Mouse (Mus musculus) left cerebral cortex, adult 11 months (tissue): ENCODE results near the gene Hmgb1.

ENCODE experiments used
- DNase-seq: peaks from one replicate; pipeline ENCODE4 v3.0.0; 2022; ENCODE audit warnings: low spot score

The Hmgb1 gene

DNA sequence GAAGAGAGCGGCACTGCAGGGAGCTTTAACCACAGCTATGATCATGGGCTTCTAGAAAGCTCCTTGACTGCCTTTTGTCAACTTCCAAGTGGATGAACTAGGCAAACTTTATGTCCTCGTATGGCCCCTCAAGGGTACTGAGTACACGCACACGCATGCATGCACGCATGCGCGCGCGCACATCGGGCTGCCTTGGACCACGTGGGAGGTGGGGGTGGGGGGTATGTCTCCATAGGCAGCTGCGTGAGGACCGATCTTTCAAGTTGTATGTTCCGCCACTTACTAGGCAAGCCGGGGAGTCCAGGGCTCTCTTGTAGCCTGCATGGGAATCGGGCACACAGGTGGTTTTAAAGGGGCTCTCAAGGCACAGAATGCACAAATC lies 163.6 kb downstream of the Hmgb1 start:
- no peak for DNase-seq

DNA sequence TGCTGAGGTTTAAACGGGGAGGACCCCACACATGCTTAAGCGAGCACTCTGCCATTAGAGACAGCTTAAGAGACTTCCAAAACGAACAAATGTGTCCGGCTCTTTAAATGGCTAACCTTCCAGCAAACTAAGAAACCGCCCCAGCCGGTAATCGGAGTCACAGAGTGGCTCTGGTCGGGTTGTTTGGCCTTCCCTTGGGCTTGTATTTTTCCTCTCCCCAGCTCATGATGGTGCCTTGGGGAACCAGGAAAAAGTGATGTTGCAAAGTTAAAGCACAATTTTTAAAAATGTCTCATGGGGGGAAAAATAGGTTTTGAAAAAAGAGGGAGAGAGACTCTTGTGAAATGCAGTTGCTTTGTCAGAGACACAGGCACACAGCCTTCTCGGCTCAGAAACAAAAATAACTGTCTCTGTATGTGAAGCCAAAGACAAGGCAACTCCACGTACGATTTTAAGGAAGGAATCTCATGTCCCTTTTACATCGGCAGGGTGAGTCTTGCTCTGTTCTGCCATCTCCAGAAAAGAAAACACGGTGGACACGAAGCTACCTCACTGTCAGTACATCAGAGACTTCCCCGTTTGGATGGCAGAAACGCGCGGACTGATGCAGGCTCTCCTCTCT lies 164.1 kb downstream of the Hmgb1 start:
- DNase-seq: no peak

DNA sequence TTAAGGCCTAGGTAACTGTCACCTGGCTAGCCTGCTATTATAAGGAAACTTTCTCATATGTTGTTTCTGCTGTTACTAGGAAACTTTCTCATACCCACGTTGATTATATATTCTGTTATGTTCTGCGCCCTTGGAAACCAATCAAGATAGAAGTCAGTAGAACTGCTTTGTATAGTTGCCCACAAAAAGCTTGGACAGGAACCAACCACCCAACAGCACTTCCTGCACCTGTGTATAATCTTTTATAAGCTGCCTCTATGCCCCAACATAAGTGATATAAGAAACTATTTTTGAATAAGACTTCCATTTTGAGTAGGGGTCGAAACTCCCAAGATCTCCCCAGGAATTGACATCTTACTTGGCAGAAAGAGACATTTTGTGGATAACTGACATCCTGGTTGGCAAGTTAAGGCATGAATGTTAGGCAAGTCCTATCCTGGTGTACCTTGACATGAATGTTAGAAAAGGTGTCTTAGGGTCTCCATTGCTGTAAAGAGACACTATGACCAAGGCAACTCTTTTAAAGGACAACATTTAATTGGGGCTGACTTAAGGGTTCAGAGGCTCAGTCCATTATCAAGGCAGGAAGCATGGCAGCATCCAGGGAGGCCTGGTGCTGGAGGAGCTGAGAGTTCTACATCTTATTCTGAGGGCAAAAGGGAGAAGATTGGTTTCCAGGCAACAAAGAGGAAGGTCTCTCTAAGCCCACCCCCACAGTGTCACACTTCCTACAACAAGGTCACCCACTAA lies 166.4 kb downstream of the Hmgb1 start:
- DNase-seq: no peak

DNA sequence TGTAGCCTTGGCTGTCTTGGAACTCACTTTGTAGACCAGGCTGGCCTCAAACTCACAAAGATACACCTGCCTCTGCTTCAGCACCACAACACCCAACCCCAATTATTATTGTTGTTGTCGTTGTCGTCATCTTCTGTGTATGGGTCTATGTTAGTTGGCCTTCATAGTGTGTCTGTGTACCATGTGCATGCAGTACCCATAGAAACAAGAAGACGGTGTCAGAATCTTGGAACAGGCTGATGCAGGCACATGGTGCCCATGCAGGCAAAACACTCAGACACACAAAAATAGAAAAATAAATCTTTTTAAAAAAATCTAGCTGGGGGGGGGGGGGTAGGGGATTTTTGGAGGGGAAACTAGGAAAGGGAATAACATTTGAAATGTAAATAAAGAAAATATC lies 167.1 kb downstream of the Hmgb1 start:
- DNase-seq: no peak

DNA sequence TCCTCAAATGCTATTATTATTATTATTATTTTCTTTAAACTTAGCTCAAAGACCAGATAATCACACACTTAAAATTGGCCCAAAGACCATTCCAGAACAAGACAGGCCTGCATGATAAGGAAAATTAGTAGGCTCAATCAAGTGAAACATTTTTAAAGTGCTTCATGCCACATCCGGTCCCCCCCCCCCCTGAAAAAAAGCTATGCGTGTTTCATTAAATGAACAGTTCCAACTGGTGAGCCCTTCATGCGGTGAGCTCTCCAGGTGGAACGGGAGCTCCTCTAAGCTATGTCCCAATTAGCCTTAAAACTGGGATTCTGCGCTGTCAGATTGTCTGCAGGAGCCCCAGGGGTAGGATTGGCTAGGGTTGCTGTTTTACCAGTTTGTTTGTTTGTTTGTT lies 168.0 kb downstream of the Hmgb1 start:
- no peak for DNase-seq

- no peak for DNase-seq
Observed at GRCm38 (mm10) chr5:149015335-149016201, 168.7 kb downstream of the Hmgb1 start.

DNA sequence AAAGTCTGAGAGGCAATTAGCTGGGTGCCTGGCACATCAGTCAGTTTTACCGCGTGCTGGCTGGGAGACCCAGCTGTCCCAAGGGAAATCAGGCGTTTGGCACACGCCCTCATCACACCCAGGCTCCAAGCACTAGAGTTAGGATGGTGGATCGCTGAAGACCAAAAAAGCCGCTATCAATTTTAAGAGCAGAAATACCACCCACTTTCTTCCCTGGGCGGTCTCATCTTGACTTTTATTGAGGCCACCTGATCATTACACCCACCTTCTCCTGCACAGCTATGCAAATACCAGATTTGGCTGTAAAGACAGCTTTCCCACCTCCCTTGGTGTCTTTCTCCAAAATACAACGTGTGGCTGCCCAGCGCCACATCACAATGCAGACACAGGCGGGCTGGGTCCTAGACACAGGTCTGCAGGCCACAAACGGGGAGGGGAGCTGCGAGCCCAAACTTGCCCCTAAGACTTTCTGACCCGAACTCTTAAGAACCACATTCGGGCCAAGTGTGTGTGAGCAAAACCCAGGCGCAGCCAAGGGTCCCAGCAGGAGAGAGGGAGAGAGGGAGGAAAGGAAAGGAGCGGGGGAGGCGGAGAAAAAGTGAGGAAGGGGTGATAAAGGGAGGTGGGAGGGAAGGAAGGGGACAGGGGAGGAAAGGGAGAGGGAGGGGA lies 169.6 kb downstream of the Hmgb1 start:
- DNase-seq: no peak

- no peak for DNase-seq
Observed at GRCm38 (mm10) chr5:149013817-149014508, 170.3 kb downstream of the Hmgb1 start.

GRCm38 (mm10) chr5:149009111-149009510 lies 175.2 kb downstream of the Hmgb1 start:
- no peak for DNase-seq

DNA sequence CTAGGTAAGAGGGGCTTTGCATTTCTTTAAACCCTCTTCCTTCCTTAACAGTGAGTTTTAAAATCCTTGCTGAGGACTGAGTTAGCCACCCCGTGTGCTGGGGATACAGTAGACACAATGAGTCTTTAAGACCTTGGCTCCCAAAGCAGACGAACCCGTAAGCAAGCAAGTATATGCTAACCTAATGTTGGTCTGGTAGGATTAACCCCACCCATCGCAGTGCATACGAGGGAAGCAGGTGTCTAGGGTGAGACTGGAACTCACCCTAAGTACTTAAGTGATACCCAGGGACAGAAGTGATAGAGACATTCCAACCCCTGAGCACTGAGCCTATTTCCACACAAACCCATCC lies 177.0 kb downstream of the Hmgb1 start:
- DNase-seq: no peak

DNA sequence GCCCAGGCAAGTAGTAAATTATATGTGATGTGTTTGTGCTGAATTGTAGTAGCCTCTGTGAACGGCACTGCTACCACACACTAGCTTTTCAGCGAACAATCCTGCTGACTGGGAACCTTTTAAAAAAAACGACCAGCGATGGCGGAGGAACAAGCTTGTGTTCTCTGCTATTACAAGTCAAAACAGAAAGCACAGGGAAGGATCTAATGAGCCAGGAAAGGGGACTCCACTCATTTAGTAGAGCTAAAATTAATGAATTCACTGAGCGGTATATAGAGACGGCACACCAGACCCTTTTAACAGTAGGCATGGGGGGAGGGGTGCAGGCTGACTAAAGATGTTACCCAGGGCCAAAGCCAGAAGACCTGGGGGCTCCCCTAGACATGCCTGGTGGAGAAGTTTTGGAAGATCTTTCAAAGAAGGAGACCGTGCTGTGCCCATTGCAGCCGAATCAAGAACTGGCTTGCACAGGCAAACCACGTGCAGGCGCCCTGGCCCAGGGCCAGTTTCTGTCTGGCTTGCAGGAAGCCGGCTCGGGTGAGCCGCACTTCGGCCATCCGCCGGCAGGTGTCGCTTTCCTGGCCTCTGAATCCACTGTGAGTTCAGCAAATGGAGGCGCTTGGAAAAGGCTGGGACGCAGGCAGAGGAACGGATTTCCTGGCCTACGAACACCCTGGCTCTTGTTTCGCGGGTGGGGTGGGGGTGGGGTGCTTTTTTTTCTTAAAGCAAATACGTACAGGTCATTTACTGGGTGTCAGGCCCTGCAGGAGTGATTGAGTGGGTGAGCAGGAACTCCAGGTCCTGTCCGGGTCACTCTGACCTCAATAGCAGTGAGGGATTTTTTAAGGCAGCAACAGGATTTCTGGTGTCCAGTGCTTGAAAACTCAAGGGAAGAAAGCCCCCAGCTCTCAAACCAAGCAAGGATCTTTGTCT lies 177.7 kb downstream of the Hmgb1 start:
- peak; percentile 98 for DNase-seq

GRCm38 (mm10) chr5:149005701-149006361 lies 178.5 kb downstream of the Hmgb1 start:
- DNase-seq: no peak

- no peak for DNase-seq
Observed at GRCm38 (mm10) chr5:149005083-149005482, 179.2 kb downstream of the Hmgb1 start.

DNA sequence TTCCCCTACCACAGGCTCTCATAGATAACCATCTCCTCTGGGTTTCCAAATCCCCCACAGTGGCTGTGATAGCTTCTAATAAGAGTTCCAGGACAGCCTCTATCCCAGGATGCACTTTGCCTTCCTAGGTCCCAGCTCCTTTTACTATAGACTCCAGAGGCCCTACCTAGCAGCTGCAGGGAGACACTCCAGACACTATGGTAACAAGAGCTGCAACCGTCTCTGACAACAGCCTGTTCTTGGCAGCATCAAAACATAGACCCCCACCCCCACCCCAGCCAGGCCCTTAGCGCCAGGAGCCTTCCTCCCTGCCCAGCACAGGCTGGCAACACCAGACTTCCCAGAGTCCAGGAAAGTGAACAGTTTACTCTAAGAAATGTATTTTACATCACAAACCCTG lies 181.2 kb downstream of the Hmgb1 start:
- DNase-seq: no peak

DNA sequence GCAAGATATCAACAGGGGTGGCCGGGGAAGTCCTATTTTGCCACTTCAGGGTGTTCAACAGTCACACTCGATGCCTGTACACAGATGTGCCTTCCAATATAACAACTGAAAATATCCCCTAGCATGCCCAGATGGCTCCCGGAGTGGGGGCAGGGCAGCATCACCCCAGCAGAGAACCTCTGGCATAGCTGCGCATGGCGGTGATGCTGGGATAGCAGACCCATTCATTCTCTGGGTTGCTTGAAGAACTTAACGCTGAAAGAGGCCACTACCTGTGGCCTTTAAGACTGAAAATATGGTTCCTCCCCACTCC lies 181.5 kb downstream of the Hmgb1 start:
- no peak for DNase-seq

- DNase-seq: no peak
Observed at GRCm38 (mm10) chr5:149002034-149002802, 182.1 kb downstream of the Hmgb1 start.

GRCm38 (mm10) chr5:148999802-149000201 lies 184.5 kb downstream of the Hmgb1 start:
- DNase-seq: no peak

DNA sequence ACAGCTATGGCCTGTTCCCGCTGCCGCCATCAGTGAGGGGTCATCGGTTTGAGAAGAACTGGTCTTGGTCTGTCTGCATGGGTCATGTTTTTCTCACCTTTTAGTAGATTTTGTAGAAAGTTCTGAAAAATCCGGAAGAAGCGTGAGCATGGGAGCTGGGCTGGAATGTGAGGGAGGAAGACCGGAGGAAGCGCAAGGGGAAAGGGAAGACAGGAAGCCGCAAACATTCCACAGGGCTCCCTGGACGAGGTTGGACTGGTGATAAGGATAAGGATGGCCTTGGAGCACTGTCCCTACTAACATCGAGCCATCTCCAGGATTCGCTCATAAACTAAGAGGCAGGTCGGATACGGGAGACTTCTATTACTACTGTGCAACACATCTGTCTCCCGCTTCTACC lies 185.8 kb downstream of the Hmgb1 start:
- no peak for DNase-seq

GRCm38 (mm10) chr5:148996709-148997037 lies 187.6 kb downstream of the Hmgb1 start:
- no peak for DNase-seq
